Mouse (Mus musculus): ENCODE measurements around the gene Olfr535. TPM values are rescaled to one million over a fixed set of nuclear protein-coding genes. Genes with fewer than 3 reads are reported as not detected.

Olfr535 gene
- not detected for total RNA-seq (2023)

GRCm38 (mm10) chr7:140483916-140484315 is at the start of gene Olfr535:
Olfr535 (plus strand) TSS chr7:140484216.

DNA sequence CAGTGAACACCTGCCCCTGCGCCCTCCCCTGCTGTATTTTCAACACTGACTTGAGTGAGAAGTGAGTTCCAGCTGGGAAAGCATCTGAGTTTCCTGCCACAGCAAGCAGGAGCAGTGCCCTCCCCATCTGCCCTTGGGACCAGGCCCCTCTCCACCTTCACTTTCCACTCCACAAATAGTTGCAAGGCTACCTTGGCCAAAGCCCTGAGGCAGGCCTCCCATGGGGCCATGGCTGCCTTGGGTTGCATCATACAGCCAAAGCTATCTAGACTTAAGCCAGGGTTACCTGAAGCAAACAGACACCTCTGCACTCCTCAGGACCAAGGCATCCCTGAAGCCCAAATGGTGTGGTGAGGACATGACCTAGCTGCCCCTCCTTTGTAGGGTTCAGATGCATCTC is 20.9 kb upstream of the Olfr535 start, which contains the start of gene Olfr533:
Olfr533 (plus strand) TSS at position 301 of the 400 bp plus-strand sequence.

GRCm38 (mm10) chr7:140507346-140508021 is 23.5 kb downstream of the Olfr535 start, which contains the start of gene Olfr536:
Olfr536 (minus strand) TSS chr7:140507396.

Other genes starting within 250 kb of the Olfr535 start
- gene 5830411N06Rik, start 236.9 kb upstream of the Olfr535 start, total RNA-seq (2023) = 0.32 TPM
- gene Olfr525, start 163.4 kb upstream of the Olfr535 start, total RNA-seq (2023) = not detected
- gene Olfr527, start 150.2 kb upstream of the Olfr535 start, total RNA-seq (2023) = not detected
- not detected for gene Olfr60, start 122.5 kb upstream of the Olfr535 start, total RNA-seq (2023)
- not detected for gene Olfr530, start 107.9 kb upstream of the Olfr535 start, total RNA-seq (2023)
- not detected for gene Olfr531, start 81.3 kb upstream of the Olfr535 start, total RNA-seq (2023)
- not detected for gene Olfr532, start 62.6 kb upstream of the Olfr535 start, total RNA-seq (2023)
- gene Olfr533, start 20.8 kb upstream of the Olfr535 start, total RNA-seq (2023) = not detected
- gene Olfr536, start 23.2 kb downstream of the Olfr535 start, total RNA-seq (2023) = not detected
- not detected for gene Olfr538, start 83.7 kb downstream of the Olfr535 start, total RNA-seq (2023)
- gene Olfr46, start 117.1 kb downstream of the Olfr535 start, total RNA-seq (2023) = not detected
- not detected for gene Olfr61, start 144.8 kb downstream of the Olfr535 start, total RNA-seq (2023)
- not detected for gene Olfr53, start 162.2 kb downstream of the Olfr535 start, total RNA-seq (2023)
- gene Olfr539, start 175.7 kb downstream of the Olfr535 start, total RNA-seq (2023) = not detected
- gene Olfr45, start 197.7 kb downstream of the Olfr535 start, total RNA-seq (2023) = not detected
- gene Olfr541, start 213.1 kb downstream of the Olfr535 start, total RNA-seq (2023) = not detected